Mouse (Mus musculus) MEL (cell line): ENCODE results near the gene AI837181.

Experiments used
- EP300 ChIP-seq, 2 experiments: IDR thresholded peaks; 2 replicates each; pipeline ENCODE4 v1.6.1; 2011; ENCODE audit warnings: improper control_type of control experiment in 2 of 2, low read length in 2 of 2, low read depth in 1 of 2, mild to moderate bottlenecking in 1 of 2
- POLR2AphosphoS2 ChIP-seq: IDR thresholded peaks from 2 replicates; pipeline ENCODE4 v1.6.1; 2011; ENCODE audit warnings: low read length, improper control_type of control experiment
- RCOR1 ChIP-seq: IDR thresholded peaks from 2 replicates; pipeline ENCODE4 v1.6.1; 2012; ENCODE audit warnings: low read depth, mild to moderate bottlenecking, inconsistent platforms, low read length, improper control_type of control experiment
- TAL1 ChIP-seq: IDR thresholded peaks from 2 replicates; pipeline ENCODE4 v1.6.1; 2012; ENCODE audit warnings: mild to moderate bottlenecking, inconsistent platforms, low read length, moderate library complexity, mixed read lengths

DNA sequence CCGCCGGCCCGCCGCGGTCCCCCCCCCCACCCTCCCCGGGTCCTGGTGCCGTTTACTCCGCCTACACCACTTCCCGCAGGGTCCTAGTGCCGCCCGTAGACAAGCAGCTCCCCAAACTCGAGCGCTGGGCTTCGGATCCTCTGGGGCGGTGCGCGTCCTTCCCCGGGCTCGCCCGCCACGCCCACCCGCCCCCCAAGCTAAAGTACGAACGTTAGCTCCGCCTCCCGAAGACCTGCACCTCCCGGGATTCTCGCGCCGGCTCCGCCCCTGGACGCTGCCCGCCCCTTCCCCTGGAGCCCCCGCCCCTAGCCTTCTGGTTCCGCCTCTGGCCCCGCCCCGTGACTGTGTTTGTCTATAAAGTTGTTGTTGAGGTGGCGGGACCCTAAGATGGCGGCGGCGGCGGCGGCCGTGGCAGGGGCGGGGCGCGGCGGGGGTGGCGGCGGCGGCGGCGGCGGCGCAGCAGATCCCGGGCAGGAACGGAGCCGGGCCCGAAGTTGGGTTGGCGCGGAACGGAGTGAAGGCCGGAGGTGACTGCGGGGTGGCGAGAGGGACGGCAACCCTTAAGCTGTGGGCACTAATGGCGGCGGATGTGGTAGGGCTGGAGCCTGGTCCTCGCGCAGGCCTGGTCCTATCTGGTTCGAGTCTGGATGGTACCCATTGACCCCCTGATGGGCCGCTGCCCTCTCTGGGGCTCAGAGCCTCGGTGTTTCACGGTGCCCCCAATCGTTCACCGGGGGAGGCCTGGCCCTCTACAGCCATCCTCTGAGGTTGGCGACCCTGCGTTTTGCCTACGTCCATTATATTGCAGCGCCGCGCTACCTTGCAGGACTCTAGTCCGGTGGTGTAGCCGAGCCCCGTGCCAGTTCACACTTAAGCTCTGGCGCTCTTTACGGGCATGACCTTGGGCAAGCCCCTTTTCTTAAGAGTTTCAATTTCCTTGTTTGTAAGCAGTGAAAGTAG lies at the start of gene AI837181, which contains the start of gene Drap1:
- peak in 1 of 2 experiments; percentile 4; a peak in 1 of 4 replicates for TF ChIP-seq EP300 (IDR thresholded peaks at IDR 0.05; ENCODE audit: low read depth in 1 of 2, low read length in 2 of 2)
- no peak for TF ChIP-seq TAL1
- no peak for TF ChIP-seq POLR2AphosphoS2
- TF ChIP-seq RCOR1, result no peak
